Mouse (Mus musculus): Measurements from ENCODE around the gene Art3.

The Art3 gene

DNA sequence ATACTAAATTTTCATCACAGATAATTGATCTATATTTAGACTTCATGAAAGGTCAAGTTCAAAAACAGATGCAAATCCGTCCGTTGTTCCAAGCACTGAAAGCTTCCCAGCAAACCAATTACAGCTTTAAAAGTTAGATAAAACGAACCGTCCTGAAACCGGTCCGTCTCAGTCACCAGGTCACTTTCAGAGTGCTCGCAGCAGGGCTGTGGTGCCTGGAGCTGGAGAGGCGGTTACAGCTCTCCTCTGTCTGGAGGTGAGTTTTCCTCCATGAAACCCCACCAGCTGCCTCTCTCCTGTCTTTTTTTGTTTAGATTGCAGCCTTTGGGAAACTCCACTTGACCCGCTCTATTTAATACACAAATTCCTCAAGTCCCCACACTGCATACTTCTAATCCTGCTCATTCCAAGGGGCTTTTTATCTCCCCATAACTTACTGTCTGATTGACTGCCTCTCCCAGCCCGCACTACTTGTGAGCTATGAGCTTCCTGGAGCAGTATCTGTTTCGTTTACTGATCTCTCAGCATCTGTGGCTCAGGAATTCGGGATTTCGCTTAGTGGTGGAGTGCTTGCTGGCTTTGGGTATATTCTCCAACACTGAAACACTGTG, 45.3 kb downstream of the Art3 start:
- no peak for DNase-seq (ENCODE audit: low read depth, low spot score)

DNA sequence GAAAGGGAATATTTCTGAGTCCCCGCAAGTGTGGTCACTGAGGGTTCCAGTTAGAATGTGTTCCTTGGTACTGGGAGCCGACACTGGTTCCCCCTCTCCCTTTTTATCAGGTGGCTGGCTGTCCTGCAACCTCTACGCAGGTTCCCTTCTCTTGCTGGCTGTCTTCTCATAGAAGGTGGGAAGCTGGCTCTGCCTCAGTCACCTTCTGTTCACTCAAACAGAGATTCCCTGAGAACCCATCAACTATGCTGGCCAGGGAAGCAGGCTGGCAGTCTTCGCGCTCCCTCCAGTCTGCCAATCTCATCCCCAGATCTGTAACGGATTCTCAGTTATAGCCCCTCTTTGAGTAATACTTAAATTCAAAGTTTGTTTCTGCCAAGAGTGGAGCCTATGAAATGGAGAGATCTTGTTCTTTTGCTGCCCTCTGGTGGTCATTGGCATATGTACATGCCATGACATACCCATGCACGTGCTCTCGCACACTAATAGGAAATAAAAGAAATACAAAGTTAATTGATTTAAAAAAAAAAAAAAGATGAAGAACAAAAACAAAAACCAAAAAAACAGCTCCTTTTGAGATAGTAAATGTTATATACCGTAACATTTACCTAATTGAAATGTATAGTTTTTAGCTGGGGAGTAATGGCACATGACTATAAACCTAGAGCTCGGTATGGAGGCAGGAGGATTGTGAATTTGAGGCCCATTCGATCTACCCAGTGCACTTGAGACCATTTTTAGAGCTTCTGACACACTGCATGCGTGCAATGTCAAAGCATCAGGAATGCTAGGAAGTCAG, 50.1 kb downstream of the Art3 start:
- peak; percentile 81 for DNase-seq (ENCODE audit: low read depth, low spot score)

GRCm38 (mm10) chr5:92382349-92382679, 50.7 kb downstream of the Art3 start:
- DNase-seq (ENCODE audit: low read depth, low spot score): no peak

DNA sequence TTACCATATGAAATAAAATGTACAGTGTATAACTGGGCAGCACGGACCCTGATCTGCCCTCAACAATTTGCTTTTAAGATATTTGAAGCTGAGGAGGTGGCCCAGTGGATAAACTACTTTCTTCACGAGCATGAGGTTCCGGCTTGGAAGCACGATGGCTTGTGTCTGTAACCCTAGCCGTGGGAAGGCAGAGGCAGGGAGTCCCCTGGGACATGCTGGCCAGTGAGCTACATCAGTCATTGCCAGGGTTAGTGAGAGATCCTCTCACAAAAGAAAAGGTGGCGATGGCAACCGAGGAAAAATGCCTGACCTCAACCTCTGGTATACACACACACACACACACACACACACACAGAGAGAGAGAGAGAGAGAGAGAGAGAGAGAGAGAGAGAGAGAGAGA, 52.1 kb downstream of the Art3 start:
- DNase-seq (ENCODE audit: low read depth, low spot score): no peak

DNA sequence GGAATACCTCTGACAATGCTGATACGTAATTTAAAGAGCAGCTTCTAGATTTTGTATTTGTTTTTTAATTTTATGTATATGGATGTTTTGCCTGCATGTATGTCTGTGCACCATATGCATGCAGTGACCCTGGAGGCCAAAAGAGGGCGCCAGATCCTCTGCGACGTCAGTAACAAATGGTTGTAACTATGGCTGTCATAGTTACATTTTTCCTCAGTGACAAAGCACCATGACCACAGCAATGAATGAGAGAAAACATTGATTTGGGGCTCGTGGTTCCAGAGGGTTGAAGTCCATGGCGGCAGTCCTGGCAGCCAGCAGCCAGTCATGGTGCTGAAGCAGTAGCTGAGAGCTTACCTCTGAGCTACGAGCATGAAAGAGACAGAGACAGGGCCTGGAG, 53.2 kb downstream of the Art3 start:
- DNase-seq (ENCODE audit: low read depth, low spot score): peak; percentile 51

DNA sequence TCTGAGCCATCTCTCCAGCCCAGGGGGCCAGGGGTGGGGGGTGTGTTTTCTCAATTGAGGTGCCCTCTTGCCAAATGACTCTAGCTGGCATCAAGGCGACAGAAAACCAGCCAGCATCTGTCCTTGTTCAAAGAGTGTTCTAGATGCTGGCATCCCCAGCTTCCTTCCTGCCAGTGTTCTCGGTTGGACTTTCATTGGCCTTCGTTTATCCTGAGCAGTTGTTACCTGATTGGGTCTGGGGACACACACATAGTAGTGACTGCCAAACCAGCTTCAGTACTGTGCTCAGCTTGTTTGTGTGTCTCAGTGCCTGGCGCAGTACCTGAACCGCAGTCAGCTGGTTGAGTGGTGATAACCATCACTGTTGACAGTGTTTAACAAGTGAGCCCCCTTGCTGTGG, 54.5 kb downstream of the Art3 start:
- DNase-seq (ENCODE audit: low read depth, low spot score): no peak

- DNase-seq (ENCODE audit: low read depth, low spot score): peak; percentile 45
Observed at GRCm38 (mm10) chr5:92386643-92387042, 55.0 kb downstream of the Art3 start.

GRCm38 (mm10) chr5:92387433-92387832, 55.8 kb downstream of the Art3 start:
- no peak for DNase-seq (ENCODE audit: low read depth, low spot score)

DNA sequence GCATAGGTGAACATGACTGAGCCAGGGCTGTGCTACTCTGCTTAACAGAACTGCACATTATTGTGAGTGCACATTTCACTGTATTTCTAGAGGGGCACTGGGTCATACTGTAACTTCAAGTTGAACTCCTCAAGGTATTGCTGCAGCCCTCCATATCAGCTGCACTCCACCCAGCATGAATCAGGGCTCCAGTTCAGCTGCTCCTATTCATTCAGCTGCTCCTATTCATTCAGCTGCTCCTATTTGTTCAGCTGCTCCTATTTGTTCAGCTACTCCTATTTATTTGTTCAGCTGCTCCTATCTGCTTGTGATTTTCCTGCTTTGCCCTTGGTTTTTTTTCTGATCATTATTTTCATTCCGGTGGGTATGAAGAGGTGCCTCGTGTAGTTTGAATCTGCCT, 58.4 kb downstream of the Art3 start:
- DNase-seq (ENCODE audit: low read depth, low spot score): no peak

DNA sequence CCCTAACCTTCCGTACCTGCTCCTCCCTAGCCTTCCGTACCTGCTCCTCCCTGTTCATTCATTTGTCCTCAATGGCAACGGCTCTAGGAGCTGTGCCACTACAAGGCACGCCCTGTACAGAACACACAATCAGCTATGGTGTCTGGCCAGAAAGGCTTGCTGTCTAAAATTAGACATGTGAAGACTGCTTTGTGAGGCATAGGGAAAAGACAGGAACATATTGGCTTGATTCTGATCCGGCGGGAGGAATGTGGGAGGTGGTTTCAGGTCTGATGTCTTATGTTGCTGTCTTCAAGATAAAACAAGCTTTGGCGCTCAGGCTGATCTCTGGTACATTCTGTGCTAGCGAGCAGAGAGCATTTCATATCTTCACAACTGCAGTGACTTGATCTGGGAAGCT, 59.0 kb downstream of the Art3 start:
- DNase-seq (ENCODE audit: low read depth, low spot score): no peak

- no peak for DNase-seq (ENCODE audit: low read depth, low spot score)
Observed at GRCm38 (mm10) chr5:92392542-92392941, 60.9 kb downstream of the Art3 start.

DNA sequence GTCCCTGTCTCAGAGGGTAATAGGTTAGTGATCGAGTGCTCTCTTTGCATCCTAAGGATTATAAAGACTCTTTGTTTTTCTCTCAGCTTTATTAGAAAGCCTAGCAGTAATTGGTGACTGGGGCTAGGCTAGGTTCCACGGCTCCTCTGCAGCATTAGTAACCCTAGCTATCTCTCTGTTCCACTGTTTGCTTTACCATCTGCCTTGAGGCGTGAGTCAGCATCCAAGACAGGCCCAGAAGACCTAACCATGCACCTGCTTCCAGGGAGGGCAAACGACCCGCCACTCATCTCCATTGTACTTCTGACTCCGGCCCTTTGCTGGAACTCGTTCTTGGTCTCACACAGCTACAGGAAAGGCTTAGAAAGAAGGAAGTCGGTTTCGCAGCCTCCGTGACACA, 62.2 kb downstream of the Art3 start:
- no peak for DNase-seq (ENCODE audit: low read depth, low spot score)

- DNase-seq (ENCODE audit: low read depth, low spot score): no peak
Observed at GRCm38 (mm10) chr5:92395764-92396163, 64.1 kb downstream of the Art3 start.

GRCm38 (mm10) chr5:92396476-92396875, 64.8 kb downstream of the Art3 start:
- DNase-seq (ENCODE audit: low read depth, low spot score): no peak

- DNase-seq (ENCODE audit: low read depth, low spot score): peak; percentile 90
Observed at GRCm38 (mm10) chr5:92398153-92398552, 66.5 kb downstream of the Art3 start.

DNA sequence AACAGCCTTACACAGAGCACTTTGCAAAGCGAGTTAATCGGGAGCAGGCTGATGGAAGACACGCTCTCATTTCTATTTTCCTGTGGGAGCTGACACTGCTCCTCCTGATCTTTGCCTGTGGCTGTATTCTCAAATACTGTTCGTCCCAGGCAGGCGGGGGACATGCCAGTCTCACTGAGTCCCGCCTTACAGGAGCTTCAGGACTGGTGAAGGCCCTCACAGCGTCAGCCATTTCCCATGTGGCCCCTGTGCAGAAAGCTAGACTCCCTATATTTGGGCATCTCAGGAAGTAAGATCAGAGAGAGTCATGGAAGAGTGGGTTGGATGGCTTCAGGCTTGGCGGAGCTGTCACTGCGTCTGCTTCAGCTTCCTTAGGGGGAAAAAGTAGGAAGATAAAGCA, 71.2 kb downstream of the Art3 start:
- peak; percentile 36 for DNase-seq (ENCODE audit: low read depth, low spot score)

DNA sequence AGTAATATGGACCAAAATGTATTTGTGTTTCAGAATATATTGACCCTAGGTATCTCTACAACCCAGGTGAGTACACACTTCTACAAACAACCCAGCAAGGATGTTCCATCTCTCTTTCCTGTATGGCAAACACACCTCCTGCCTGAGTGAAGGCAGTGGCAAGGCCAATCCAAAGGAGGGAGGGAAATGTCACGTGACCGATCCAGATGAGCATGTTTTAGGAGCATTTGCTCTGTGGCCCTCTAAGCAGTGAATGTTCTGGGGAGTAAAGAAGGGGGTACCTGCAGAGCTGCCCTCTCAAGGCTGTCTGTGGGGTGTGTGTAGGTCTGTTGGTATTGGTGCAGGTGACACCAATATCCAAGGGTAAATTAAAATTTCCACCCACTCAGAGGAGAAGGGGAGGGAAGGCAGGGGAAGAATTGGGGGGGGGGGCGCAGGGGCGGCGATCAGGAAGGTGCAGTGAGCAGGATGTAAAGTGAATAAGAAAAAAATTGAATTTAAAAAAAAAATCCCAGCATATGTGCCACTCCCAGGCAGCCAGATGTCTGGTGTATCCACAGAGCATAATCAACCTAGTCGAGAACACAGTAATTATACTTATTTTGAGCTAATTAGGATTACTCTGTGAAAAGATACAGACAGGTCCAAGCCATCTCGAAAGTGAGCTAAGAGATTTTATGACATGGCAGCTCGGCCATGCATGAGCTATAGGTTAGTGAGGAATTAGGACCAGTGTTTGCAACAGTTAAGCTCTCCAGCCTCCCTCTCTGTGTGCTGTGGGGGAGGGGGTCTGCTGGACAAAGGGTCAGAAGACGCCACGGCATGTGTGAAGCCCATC, 72.2 kb downstream of the Art3 start:
- no peak for DNase-seq (ENCODE audit: low read depth, low spot score)

DNA sequence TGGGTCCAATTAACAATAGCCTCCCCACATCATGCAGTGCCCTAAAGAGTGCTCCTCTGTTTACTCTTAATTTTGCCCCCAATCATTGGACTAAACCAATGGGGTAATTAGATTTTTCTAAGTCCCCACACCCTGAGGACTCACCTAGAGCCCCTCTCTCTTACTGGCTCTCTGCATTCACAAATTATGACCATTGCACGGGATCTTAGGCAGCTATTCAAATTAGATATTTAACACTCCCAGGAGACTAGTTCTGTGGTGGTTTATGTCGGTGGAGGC, 72.7 kb downstream of the Art3 start:
- DNase-seq (ENCODE audit: low read depth, low spot score): no peak

- DNase-seq (ENCODE audit: low read depth, low spot score): no peak
Observed at GRCm38 (mm10) chr5:92409361-92410155, 77.9 kb downstream of the Art3 start.

GRCm38 (mm10) chr5:92410486-92410885, 78.9 kb downstream of the Art3 start:
- DNase-seq (ENCODE audit: low read depth, low spot score): no peak

- no peak for DNase-seq (ENCODE audit: low read depth, low spot score)
Observed at GRCm38 (mm10) chr5:92411461-92412140, 80.0 kb downstream of the Art3 start.
